Mouse (Mus musculus) left cerebral cortex, postnatal 36 days (tissue): ENCODE measurements around the gene Atg101. TPM values are rescaled to one million over a fixed set of nuclear protein-coding genes. Genes with fewer than 3 reads are reported as not detected.

Experiments used
- DNase-seq, 2 experiments: peaks; one replicate each; pipeline ENCODE4 v3.0.0; 2021 to 2022; ENCODE audit warnings: low spot score in 2 of 2, mixed read lengths in 1 of 2
- intact Hi-C: fragments of 180-260 bp; cut with DNase I; formaldehyde crosslinking; loops from one replicate; pipeline ENCODE4 v1.15.1; 2025
- total RNA-seq, 2 experiments: library from RNA; stranded (reverse); gene quantifications; 2 replicates each; pipeline ENCODE4 v1.2.3; 2021

The Atg101 gene
- total RNA-seq, 2 experiments from 2014 or later, result 43.5 to 45.5 TPM

DNA sequence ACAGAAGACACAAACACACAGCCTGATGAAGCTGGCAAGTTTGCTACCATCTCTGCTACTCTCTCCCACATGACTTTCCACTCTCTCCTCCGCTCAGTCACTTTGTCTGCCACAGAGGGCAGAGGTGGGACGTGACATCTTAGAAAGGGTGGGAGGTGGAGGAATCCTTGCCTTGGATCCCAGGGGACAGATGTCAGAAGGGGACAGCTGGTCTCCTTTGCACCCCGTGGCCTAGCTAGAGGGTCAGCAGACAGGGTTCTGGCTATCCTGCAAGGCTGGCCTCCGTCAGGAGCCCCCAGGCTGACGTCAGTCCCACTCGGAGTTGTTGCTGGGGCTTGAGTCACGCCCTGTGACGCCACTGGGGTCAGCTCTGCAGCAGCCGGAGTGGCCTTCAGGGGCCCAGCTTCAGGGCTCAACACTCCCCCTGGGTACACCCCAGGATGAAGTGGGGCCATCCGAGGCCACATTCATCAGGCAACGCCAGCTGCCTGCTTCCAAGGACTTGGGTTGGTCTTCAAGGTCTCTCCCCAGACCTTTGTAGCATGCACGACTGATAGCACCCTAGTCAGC is 4.6 kb upstream of the Atg101 start:
- DNase-seq, result no peak
- intact Hi-C loops, result no loop called here

DNA sequence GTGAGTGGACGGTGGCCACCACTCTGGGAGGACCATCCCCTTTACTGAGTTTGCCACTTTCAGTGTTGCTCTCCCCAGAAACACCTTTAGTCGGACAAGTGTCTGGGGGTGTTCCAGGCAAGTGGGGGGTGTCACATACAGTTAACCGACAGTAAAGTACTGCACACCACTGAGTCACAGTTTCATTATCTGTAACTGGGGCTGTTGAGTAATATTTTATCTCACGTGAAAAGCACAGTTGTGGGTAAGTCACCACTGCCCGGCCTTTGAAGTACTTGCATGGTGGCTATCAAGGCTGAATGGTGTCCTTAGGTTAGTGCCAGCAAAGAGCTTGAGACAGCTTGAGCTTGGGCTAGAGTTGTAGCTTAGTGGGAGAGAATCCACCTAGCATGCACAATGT is 1.6 kb upstream of the Atg101 start:
- DNase-seq, result no peak
- intact Hi-C loops, result loop anchor here (5.0 kb wide), 1 partner anchor 60 kb away; the partner anchor contains the start of gene Grasp

DNA sequence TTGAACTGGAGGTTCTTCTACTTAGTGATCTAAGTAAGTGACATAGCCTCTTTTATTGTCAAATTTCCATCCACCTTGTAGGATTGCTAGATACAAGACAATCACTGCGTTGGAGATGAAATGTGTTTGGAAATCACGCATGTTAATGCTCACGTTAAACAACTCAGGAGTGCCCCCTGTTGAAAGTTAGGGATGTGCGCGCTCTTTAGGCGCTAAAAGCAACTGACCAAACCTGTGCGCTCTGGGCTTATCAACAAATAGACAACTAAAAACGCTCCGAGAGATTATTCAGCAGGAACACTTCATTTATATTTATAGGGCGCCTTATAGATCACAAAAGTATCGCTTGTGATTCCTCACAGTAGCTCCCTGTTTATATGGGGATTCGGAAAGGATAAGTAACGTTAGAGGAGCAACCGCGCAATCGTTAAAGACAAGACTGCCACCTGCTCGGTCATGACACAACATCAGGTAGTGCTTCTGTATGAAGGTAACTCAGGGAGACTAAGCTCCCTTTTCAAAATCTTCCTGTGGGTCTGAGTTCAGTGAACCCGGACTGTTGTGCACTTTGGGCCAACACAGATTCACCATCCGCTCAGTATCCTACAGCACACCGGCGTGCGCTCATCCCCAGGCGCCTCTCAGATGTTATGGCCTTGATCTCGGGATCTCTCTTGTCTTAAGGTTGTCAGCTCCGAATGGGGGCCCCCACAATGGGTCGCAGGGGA is 725 bp upstream of the Atg101 start:
- intact Hi-C loops, result loop anchor here (1.0 to 5.0 kb wide), 2 partner anchors 43 to 61 kb away; partner anchors contain the start of gene Grasp
- no peak for DNase-seq

DNA sequence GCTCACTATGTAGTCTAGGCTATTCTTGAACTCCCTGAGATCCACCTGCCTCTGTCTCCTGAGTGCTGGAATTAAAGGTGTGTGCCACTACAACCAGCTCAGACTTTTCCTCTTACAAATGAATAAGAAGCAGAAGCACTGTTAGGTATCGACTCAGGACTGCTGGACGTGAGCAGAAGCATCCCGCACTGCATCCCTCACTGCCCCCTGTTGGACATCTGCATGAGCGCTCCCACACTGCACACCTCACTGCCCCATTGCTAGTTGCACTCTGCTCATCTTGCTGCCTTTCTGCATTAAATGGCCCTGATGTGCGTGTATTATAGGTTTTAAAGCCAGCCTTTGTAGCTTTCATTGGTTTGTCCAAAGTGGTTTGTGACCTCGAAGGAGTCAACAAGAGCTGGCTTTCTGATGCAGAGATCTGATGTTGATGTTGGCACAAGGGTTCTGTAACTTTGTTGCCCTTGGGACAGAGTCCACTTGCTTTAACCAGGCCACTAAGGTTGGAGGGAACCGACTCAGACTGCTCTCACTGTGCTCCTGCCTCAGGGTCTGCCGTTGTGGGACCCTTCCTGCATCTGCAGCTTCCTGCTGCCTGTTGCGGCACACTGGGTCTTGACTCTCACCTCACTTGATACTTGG is 2.2 kb downstream of the Atg101 start:
- DNase-seq, result no peak
- intact Hi-C loops, result no loop called here

DNA sequence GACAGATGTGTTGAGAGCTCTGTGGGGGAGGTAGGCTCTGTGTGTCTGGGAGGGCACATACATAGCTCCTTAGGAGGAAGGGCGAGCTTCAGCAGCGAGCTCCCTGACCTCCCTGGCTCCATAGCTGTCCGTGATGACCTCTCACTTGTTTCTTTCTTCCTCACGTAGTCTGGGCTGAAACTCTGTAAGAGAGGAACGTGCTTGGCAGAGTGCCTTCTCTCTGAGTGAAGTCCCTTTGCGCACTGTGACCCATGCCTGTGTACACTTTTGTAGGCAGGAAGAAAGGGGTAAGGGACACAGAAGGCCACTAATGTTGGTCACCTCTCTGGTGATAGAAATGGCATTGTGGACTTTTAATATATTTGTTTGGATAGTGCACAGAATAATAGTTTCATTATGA is 3.3 kb downstream of the Atg101 start:
- no peak for DNase-seq
- intact Hi-C loops, result no loop called here

DNA sequence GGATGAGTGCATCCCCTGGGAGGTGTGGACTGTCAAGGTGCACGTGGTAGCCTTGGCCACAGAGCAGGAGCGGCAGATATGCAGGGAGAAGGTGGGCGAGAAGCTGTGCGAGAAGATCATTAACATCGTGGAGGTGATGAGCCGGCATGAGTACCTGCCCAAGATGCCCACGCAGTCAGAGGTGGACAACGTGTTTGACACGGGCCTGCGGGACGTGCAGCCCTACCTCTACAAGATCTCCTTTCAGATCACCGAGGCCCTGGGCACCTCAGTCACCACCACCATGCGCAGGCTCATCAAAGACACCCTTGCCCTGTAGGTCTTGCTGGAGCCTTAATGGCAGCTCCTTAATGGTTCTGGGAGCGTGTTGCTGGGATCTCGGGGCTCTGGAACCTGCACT is 6.3 kb downstream of the Atg101 start:
- intact Hi-C loops, result no loop called here
- DNase-seq, result no peak

DNA sequence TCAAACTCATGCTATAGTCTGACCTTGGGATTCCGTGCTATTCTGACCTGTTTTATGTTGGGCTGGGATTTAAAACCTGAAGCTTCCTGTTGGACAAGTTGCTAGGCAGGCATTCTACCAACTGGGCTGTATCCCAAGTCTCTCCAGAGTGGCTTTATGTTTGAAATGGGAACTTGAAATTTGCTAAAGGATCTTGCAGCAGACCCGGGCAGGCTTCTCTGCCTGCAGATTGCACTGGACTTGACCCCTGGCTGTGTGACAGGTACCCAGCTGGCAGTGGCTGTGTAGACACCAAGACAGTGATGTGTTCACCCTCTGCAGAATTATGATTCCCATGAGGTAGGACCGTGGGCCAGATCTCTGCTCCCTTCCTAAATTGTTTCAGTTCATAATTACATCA is 7.9 kb downstream of the Atg101 start:
- DNase-seq, result no peak
- intact Hi-C loops, result no loop called here

DNA sequence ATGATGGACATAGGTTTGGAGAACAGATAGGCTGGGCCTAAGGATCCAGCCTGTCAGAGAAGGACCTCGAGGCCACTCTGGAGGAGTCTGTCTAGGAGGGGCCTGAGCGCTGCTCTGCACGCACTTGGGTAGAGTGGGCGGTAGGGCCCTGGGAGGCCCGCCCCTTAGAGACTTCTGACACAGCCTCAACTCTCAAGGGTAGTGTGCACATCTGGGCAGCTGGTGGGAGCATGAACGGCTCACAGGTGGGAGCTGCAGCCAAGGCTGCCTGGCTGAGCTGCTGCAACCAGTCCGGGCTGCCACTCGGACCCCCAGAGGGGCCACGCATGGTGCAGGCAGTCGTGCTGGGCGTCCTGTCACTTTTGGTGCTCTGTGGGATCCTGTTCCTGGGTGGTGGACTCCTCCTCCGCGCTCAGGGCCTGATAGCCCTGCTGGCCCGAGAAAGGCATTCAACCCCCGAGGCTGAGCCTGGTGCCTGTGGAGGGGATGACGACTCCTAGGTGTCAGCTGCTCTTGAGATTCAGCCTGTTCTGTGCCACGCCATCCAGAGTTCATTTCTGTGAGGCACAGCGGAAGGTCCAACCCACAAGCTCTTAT is 9.1 kb downstream of the Atg101 start, which contains the start of gene 6030408B16Rik:
Gene 6030408B16Rik, plus strand, starts transcription at position 188 of the 597 bp plus-strand sequence.
- intact Hi-C loops, result no loop called here

DNA sequence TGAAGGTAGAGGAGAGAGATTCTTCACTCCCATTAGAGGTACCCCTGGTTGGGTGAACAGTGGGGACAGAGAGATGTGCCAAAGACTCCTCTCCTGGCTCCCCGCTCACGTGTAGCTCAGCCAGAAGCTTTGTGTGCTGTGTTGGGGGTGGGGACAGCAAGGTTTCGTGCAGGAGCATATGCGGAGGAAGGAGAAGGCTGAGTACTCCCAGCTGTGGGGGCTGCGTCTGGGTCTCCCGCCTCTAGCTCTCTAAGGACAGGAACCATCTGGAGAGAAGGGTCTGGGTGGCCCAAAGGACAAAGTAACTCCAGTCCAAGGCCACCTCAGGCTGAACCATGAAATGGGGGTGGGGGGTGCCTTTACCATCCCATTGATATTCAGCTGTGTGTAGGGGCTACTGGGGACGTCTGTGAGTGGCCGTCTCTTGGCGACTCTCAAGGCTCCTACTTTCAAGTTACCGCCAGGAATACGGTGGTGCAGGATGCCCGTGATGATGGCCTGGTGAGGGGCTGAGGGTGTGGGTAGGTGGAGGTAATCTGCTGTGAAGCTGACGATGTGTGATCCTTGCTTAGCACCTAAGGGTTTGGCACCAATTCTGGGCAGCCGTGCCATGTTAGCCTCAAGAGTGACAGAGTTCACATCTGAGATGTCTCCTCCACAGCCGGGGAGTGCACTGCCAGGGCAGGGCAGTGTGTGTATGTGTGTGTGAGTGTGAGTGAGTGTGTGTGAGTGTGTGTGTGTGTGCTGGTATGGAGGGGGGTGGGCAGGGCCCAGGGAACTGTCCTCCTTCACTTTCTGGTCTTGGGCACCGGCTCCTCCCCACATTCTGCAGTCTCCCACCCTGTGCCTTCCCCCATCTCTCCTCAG is 10.2 kb downstream of the Atg101 start:
- no peak for DNase-seq
- intact Hi-C loops, result no loop called here

More for the DNA sequence above, 9.1 kb downstream of the Atg101 start, which contains the start of gene 6030408B16Rik:
- DNase-seq, result no peak

DNA sequence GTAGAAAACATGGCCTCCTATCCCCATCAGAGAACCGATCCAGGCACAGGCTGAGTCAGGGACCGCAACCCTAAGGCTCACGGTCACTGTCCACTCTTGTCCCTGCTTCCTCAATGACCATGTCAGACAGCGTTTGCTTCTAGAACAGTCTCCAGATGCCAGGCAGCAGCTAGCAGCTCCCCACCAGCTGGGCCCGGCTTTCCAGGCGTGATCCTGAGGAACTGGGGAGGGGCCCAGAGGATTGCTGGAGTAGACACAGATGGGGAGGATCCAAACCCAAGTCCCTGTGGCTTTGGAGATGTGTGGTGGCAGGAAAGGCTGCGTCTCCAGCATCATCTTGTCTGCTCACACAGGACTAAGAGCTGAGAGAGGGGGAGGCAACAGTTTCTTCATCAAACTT is 11.0 kb downstream of the Atg101 start:
- intact Hi-C loops, result no loop called here
- no peak for DNase-seq

DNA sequence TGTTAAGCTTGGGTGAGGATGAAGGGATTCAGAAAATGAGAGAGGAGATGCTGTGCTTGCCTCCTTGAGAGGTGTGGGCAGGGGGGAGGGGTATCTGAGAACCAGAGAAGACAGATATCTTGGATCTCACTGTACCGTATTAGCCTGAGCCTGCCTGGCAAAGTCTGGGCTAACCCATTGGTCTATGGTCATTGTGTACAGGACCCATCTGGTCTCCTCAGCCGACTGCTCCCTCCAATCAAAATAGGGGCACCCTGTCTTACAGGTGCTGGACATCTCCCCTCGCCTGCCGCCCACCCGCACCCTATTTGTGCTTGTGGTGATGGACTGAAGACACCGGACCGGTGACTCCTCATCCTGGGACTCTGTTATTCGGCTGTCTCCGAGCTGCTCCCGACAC is 11.5 kb downstream of the Atg101 start:
- no peak for DNase-seq
- intact Hi-C loops, result no loop called here

DNA sequence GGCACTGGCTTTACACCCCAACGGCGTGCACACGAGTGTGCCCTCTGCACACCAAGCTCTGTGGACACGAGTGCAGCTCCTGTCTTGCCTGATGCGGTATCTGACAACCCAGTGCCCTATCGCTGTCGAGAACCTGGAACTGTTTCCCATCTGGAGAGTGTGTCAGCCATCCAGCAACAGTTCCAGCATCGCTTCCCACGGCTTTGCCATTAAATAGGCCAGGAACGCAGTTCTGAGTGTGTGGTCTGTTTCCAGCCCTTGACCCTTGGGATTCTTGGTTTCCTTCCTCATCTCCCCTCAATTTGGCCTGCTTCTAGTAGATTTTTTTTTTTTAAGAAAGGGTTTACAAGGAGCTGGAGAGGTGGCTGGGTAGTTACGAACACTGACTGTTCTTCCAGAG is 12.0 kb downstream of the Atg101 start:
- intact Hi-C loops, result no loop called here
- DNase-seq, result no peak

DNA sequence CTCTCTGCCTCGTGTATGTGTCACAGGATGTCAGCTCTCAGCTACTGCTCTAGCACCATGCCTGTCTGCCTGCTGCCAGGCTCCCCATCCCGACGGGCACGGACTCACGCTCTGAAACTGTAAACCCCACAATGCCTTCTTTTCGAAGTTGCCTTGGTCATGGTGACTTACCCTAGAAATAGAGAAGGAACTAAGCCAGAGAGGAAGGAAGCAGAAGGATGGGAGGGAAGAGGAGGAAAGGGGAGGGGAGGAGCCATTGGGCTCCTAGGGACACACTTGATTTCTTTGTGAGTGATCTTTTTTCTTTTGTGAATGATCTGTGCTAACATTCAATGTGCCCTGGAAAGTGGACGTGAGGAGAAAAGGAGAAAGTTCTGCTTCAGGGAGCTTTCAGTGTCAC is 13.9 kb downstream of the Atg101 start:
- no peak for DNase-seq
- intact Hi-C loops, result no loop called here

DNA sequence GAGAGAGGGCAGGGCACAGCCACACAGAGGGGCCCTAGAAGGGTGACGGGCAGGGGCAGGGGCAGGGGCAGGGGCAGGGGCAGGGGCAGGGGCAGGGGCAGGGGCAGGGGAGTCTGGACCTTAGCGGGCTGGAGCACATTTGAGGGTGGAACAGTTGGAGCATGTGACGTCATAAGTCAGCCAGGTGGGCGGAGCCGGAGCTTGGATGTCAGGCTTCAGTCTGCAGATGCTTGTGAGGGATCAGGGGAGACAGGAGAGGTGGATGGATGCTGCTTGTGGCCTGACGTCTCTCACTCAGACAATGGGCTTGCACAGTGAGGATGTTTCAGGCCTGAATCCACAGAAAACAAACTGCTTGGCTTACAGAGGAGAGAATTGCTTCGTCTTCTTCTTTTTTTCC is 14.5 kb downstream of the Atg101 start:
- DNase-seq, result no peak
- intact Hi-C loops, result no loop called here

DNA sequence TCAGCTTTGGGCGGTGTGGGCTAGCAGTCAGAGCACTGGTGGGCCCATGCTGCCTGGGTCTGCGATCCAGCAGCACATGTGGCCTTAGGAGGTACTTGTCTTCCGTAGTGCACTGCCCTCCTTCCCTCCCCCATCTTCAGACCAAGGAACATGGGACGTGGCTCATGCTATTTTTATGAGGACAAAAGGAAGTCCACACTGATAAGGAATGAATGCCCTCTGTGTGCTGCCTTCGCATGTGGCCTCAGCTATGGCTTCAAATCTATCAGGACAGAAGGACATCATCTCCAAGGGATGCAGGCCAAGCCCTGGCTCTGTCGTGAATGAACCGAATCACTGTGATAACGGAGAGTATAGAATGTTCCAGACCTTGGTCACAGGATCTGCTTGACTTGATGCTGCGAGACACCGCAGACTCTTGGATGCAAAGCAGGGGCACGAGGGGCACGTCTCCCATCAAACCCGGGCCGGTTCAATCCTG is 15.4 kb downstream of the Atg101 start:
- DNase-seq, result no peak
- intact Hi-C loops, result no loop called here

DNA sequence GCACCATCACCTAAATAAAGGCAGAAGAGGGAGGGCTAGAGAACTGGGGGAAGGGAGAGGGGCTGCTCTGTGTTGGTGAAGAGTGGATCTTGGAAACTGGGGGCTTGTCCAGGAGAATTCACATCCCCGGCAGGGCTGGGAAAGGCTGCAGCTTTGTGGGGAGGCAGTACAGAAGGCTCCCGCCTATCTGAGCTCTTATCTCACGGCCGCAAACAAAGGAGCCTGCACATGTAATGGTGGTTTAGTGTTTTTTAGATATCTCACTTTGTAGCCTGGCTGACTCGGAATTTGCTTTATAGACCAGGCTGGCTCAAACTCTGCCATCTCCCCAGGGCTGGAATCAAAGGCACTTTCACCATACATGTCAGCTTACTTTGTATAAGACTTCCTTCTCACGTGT is 16.1 kb downstream of the Atg101 start:
- intact Hi-C loops, result no loop called here
- DNase-seq, result no peak

DNA sequence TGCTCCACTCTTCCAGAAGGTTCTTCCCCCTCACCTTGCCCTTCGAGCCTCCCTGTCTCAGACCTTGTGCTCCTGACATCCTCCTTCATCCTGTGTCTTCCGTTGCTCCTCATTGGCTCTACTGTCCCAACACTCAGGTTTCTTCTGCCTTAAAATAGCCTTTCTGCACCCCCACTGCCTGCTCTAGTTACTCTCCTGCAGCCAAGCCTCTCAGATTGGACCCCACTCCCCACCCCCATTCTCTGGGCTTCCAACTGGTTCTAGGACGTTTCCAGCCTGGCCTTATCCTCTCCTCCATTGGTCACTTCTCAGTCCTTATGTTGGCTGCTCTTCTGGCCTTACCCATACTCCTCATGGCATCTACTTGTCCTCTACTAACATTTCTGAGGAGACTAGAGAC is 18.1 kb downstream of the Atg101 start:
- intact Hi-C loops, result no loop called here
- no peak for DNase-seq

DNA sequence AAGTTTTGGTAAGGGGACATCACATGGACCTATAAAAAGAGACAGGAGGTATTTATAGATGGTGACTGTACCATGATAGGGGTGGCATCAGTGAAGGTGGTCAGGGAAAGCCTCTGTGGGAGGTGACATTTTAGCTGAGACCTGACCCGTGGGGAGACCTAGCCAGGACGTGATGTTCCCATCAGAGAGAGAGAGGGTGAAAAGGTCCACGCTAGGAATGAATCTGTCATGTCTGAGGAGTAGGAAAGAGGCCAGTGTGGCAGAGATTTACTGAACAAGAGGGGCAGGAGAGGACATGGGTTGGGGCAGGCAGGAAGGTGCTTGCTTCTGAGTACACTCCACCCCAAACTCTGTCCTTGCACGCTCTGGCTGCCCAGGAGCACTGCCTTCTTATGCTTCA is 19.8 kb downstream of the Atg101 start:
- intact Hi-C loops, result no loop called here
- DNase-seq, result no peak

DNA sequence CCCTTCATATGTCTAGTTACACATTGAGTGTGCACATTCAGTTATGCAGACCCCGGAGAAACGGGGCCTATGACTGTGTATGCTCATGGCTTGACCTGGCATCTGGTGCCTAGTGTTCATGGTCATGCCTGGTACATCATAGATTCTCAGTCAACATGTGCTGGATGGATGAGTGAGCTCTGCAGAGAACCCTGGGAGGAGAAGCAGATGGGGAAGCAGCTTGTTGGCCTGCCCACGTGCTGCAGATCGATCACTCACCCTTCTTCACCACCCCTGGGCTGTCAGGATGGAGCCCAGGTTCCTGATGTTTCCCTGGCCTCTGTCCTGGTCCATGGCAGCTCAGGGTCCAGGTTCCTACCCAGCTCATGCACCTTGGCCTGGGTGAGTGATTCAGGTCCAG is 22.4 kb downstream of the Atg101 start:
- peak in 1 of 2 experiments; percentile 45 for DNase-seq

More for the DNA sequence above, 22.4 kb downstream of the Atg101 start:
- intact Hi-C loops, result no loop called here
